Mouse (Mus musculus): Measurements from ENCODE around the gene Gse1.

Gene Gse1

GRCm38 (mm10) chr8:120495461-120495860, 267.2 kb downstream of the Gse1 start:
- DNase-seq (ENCODE audit: low spot score in 2 of 2) = no peak

GRCm38 (mm10) chr8:120496478-120496877, 268.2 kb downstream of the Gse1 start:
- no peak for DNase-seq (ENCODE audit: low spot score in 2 of 2)

- no peak for DNase-seq (ENCODE audit: low spot score in 2 of 2)
Measured at GRCm38 (mm10) chr8:120497503-120497946, 269.3 kb downstream of the Gse1 start.

GRCm38 (mm10) chr8:120498349-120498831, 270.1 kb downstream of the Gse1 start:
- DNase-seq (ENCODE audit: low spot score in 2 of 2) = no peak

- DNase-seq (ENCODE audit: low spot score in 2 of 2) = peak; percentile 61 to 77
Measured at GRCm38 (mm10) chr8:120498926-120499605, 270.8 kb downstream of the Gse1 start.

GRCm38 (mm10) chr8:120500701-120501261, 272.5 kb downstream of the Gse1 start:
- no peak for DNase-seq (ENCODE audit: low spot score in 2 of 2)

- no peak for DNase-seq (ENCODE audit: low spot score in 2 of 2)
Measured at GRCm38 (mm10) chr8:120501426-120501825, 273.2 kb downstream of the Gse1 start.

- DNase-seq (ENCODE audit: low spot score in 2 of 2) = no peak
Measured at GRCm38 (mm10) chr8:120502428-120502827, 274.2 kb downstream of the Gse1 start.

- peak; percentile 82 to 84 for DNase-seq (ENCODE audit: low spot score in 2 of 2)
Measured at GRCm38 (mm10) chr8:120504251-120505081, 276.2 kb downstream of the Gse1 start.

GRCm38 (mm10) chr8:120505082-120505511, 276.8 kb downstream of the Gse1 start:
- no peak for DNase-seq (ENCODE audit: low spot score in 2 of 2)

- no peak for DNase-seq (ENCODE audit: low spot score in 2 of 2)
Measured at GRCm38 (mm10) chr8:120505619-120506310, 277.5 kb downstream of the Gse1 start.

- DNase-seq (ENCODE audit: low spot score in 2 of 2) = no peak
Measured at GRCm38 (mm10) chr8:120506562-120506961, 278.3 kb downstream of the Gse1 start.

GRCm38 (mm10) chr8:120507290-120507689, 279.0 kb downstream of the Gse1 start:
- no peak for DNase-seq (ENCODE audit: low spot score in 2 of 2)

- DNase-seq (ENCODE audit: low spot score in 2 of 2) = no peak
Measured at GRCm38 (mm10) chr8:120509136-120510034, 281.1 kb downstream of the Gse1 start.

- no peak for DNase-seq (ENCODE audit: low spot score in 2 of 2)
Measured at GRCm38 (mm10) chr8:120510035-120510416, 281.8 kb downstream of the Gse1 start.

GRCm38 (mm10) chr8:120510863-120511457, 282.7 kb downstream of the Gse1 start:
- DNase-seq (ENCODE audit: low spot score in 2 of 2) = no peak

GRCm38 (mm10) chr8:120511737-120512136, 283.5 kb downstream of the Gse1 start:
- no peak for DNase-seq (ENCODE audit: low spot score in 2 of 2)

- DNase-seq (ENCODE audit: low spot score in 2 of 2) = no peak
Measured at GRCm38 (mm10) chr8:120512326-120512725, 284.1 kb downstream of the Gse1 start.

- no peak for DNase-seq (ENCODE audit: low spot score in 2 of 2)
Measured at GRCm38 (mm10) chr8:120513145-120513544, 284.9 kb downstream of the Gse1 start.
